Mouse (Mus musculus): ENCODE measurements around the gene Igsf21.

Igsf21 gene

GRCm38 (mm10) chr4:140202196-140202595, 44.4 kb downstream of the Igsf21 start:
- DNase-seq (ENCODE audit: extremely low read depth, insufficient read length, low spot score): no peak

DNA sequence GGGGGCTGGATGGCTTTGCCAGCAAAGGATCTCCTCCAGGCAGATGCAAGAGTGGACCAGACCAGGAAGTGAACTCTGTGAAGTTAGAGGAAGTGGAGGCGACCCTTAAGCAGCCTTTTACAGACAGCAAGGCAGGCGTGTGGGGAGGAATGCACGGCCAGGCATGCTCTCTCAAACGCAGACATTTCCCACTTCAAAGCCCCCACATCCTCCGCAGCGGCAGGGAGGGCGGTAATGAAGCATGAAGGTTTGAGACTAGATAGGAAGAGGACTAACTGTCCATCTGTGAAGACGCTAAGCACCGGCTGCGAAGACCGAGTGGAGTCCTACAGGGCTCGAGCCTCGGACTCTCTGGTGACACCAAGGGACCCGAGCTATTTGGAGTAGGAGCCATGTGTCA, 46.3 kb downstream of the Igsf21 start:
- no peak for DNase-seq (ENCODE audit: extremely low read depth, insufficient read length, low spot score)

DNA sequence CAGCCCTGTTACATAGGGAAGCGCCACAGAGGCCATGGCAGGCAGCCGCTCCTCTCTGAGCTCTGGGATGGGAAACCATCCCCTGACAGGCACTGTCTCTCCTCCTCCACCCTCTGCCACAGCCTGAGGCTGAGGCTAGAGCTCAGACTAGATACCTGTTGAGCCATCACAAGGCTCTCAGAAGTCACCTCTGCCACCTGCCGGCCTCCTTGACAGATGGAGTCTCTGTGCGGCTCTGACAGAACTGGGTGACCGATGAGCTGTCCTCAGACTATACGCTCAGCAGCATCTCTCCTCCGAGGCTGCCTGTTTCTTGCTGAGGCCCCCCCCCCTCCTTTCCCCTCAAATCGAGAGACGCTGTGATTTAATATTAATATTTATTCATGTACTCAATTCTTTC, 49.9 kb downstream of the Igsf21 start:
- no peak for DNase-seq (ENCODE audit: extremely low read depth, insufficient read length, low spot score)

DNA sequence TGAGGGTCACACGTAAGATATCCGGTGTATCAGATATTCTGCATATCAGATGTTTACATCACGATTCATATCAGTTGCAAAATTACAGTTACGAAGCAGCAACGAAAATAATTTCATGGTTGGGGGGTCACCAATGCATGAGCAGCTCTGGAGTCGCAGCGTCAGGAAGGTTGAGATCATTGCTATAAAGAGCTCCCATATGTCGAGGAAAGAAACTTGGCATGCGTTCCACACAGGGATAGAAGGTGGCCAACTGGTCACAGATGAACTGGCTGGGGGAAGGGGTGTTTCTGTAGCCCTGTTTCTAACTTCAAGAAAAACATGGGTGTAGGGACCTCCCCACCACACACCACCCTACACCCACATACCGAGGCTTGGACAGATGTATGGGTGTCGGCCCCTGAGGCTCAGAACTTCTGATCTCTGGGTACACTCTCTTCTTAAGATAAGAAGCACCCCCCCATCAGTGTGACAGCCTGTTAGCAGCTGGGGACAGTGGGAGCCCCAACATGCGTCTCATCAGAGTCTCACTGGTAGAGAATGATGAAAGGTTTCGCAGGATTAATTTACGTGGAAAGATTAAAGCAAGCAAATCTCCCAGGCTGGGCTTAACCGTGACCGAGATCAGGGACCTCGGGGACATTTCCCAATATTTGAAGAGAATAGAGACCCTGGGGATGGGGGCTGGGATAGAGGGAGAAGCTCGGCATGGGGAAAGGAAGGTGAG, 54.1 kb downstream of the Igsf21 start:
- no peak for DNase-seq (ENCODE audit: extremely low read depth, insufficient read length, low spot score)

- no peak for DNase-seq (ENCODE audit: extremely low read depth, insufficient read length, low spot score)
These were observed 57.0 kb downstream of the Igsf21 start for GRCm38 (mm10) chr4:140189601-140190000.

- DNase-seq (ENCODE audit: extremely low read depth, insufficient read length, low spot score): no peak
These were observed 58.0 kb downstream of the Igsf21 start for GRCm38 (mm10) chr4:140188626-140189025.

GRCm38 (mm10) chr4:140187404-140188145, 59.0 kb downstream of the Igsf21 start:
- DNase-seq (ENCODE audit: extremely low read depth, insufficient read length, low spot score): no peak

DNA sequence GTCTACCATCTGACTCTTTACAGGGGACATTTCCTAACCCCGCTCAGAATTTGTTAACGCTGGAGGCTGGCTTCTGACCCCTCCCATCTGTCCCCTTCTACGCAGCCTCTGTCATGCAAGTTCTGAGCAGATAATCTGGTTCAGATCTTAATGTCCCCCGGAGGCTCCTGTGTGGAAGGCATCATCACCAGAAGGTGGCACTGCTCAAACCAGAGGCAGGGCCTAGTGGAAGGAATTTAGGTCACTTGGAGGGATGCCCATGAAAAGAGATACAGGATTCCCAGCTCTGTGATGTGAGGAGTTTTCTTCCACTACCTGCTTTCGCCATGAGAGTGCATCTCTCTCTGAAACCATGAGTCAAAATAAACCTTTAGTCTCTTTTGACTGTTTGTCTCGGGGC, 67.0 kb downstream of the Igsf21 start:
- no peak for DNase-seq (ENCODE audit: extremely low read depth, insufficient read length, low spot score)

DNA sequence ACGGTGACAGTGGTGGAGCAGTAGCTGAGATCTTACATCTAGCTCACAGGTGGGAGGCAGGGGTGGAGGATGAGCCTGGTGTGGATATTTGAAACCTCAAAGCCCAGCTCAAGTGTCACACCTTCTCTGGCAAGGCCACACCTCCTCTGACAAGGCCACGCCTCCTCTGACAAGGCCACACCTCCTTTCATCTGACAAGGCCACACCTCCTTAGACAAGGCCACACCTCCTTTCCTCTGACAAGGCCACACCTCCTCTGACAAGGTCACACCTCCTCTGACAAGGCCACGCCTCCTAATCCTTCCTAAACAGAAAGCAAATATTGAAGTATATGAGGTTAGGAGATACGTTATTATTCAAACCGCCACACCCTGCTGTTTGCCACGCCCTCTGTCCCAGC, 69.5 kb downstream of the Igsf21 start:
- no peak for DNase-seq (ENCODE audit: extremely low read depth, insufficient read length, low spot score)

DNA sequence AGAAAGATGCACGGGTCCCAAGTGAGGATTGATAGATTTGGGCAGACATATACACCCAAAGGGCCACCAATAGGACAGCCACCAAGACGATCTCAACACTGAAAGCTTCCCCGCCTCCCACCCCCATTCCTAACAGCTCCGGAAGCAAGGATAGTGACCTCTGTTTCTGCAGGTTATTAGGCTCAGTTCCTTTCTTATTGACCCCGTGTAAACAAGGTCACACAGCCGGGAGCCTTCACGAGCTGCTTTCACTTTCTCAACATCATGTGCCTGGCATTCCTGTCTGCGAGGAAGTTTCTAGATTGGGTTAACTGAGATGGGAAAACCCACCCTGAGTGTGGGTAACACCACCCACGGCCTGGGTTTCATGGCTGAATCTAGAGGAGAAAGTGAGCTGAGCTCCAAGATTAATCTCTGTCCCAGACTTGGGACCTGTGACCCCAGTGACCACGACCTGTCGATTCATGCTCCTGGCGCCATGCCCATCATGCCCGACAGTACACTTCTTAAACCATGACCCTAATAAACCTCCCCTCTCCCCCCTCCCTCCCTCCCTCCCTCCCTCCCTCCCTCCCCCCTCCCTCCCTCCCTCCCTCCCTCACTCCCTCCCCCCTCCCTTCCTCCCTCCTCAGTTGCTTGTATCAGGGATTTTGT, 72.7 kb downstream of the Igsf21 start:
- DNase-seq (ENCODE audit: extremely low read depth, insufficient read length, low spot score): no peak

- no peak for DNase-seq (ENCODE audit: extremely low read depth, insufficient read length, low spot score)
These were observed 73.5 kb downstream of the Igsf21 start for GRCm38 (mm10) chr4:140173084-140173483.

GRCm38 (mm10) chr4:140171917-140172316, 74.7 kb downstream of the Igsf21 start:
- no peak for DNase-seq (ENCODE audit: extremely low read depth, insufficient read length, low spot score)

DNA sequence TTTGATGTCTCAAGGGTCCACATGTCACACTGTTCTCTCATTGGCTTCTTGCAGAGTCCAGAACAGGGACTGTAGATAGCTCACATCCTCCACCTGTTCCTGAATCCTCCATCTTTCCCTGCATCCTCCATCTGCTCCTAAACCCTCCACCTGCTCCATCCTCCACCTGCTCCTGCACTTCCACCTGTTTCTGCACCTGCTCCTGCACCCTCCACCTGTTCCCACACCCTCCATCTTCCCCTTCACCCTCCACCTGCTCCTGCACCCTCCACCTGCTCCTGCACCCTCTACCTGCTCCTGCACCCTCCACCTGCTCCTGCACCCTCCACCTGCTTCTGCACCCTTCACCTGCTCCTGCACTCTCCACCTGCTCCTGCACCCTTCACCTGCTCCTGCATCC, 75.4 kb downstream of the Igsf21 start:
- no peak for DNase-seq (ENCODE audit: extremely low read depth, insufficient read length, low spot score)

DNA sequence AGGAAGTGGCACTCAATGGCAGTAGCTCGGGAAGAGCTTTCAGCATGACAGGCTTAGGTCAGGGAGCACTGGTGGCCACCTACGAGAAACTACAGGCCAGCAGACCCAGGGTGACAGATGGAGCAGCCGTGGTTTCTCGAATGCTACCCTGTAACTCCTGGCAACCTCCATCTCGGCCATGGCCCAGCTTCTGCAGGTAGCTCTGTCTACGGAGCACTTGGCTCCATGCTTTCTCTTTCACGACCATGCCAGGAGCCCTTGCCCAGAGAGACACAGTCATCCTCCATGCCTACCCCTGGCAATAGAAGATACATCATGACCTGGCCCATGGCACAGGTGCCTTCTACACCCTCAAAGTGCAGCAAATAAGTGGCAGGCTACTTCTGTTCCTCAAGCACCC, 80.7 kb downstream of the Igsf21 start:
- no peak for DNase-seq (ENCODE audit: extremely low read depth, insufficient read length, low spot score)

GRCm38 (mm10) chr4:140164662-140165061, 81.9 kb downstream of the Igsf21 start:
- no peak for DNase-seq (ENCODE audit: extremely low read depth, insufficient read length, low spot score)

- no peak for DNase-seq (ENCODE audit: extremely low read depth, insufficient read length, low spot score)
These were observed 87.0 kb downstream of the Igsf21 start for GRCm38 (mm10) chr4:140159617-140160016.

GRCm38 (mm10) chr4:140154899-140155463, 91.6 kb downstream of the Igsf21 start:
- DNase-seq (ENCODE audit: extremely low read depth, insufficient read length, low spot score): no peak

- DNase-seq (ENCODE audit: extremely low read depth, insufficient read length, low spot score): no peak
These were observed 92.1 kb downstream of the Igsf21 start for GRCm38 (mm10) chr4:140154484-140154883.

GRCm38 (mm10) chr4:140153711-140154114, 92.9 kb downstream of the Igsf21 start:
- no peak for DNase-seq (ENCODE audit: extremely low read depth, insufficient read length, low spot score)

DNA sequence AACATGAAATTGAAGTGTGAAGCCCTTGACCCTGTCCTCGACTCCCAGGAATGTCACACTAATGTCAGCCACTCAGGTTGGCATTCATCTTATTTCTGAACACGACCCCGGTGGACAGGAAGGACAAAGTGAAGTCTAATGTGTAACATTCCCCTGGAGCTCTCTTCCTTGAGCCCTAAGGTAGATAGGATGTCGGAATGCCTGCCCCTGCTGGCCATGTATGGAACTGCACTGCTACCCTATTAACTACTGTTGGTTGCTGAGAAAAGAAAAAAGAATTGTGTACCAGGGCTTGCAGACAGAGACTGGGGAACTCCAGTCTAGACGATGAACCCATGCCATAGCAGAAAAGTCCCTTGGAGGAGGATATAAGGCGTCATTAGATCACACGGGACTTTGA, 93.5 kb downstream of the Igsf21 start:
- DNase-seq (ENCODE audit: extremely low read depth, insufficient read length, low spot score): no peak

- no peak for DNase-seq (ENCODE audit: extremely low read depth, insufficient read length, low spot score)
These were observed 96.9 kb downstream of the Igsf21 start for GRCm38 (mm10) chr4:140149706-140150105.

All from 3134 (cell line).